Mouse (Mus musculus): ENCODE measurements at regions not wholly inside any gene's neighbourhood (a gene's known extent, or its start where the extent isn't known, plus 50 kb on each side); places are given as distances from the start of the nearest gene placed in this dataset.

GRCm38 (mm10) chr12:106282491-106283106, 272.6 kb downstream of the Vrk1 start:
- no peak overlapping the region for H3K9ac ChIP-seq (ENCODE audit: low read length)
- DNase-seq (ENCODE audit: low spot score), result no peak
- H3K27me3 ChIP-seq (ENCODE audit: control insufficient read depth, insufficient read depth, low read length), result no peaks in the 10 kb centered on the region
- WGBS, result 69% methylated on average over 16 of the region's 16 CpGs
- no peak for ATAC-seq (ENCODE audit: insufficient read depth, low FRiP score, low TSS enrichment)
- H3K4me3 ChIP-seq (ENCODE audit: low read depth, low read length), result no peak overlapping the region
- H3K36me3 ChIP-seq (ENCODE audit: control insufficient read depth, insufficient read depth, low read length), result no peaks in the 10 kb centered on the region
- no peak overlapping the region for H3K4me2 ChIP-seq (ENCODE audit: low read depth)
- H3K27ac ChIP-seq (ENCODE audit: low read depth, low read length), result no peak overlapping the region
- no peaks in the 10 kb centered on the region for H3K9me3 ChIP-seq (ENCODE audit: control insufficient read depth, low read length)
- no peaks in the 10 kb centered on the region for H3K4me1 ChIP-seq (ENCODE audit: control insufficient read depth, insufficient read depth, low read length)

GRCm38 (mm10) chr12:106284814-106285213, 274.8 kb downstream of the Vrk1 start:
- H3K4me2 ChIP-seq (ENCODE audit: low read depth), result no peak overlapping the region
- H3K9me3 ChIP-seq (ENCODE audit: control insufficient read depth, low read length), result no peaks in the 10 kb centered on the region
- ATAC-seq (ENCODE audit: insufficient read depth, low FRiP score, low TSS enrichment) (no peak), DNase-seq (ENCODE audit: low spot score) (no peak)
- H3K9ac ChIP-seq (ENCODE audit: low read length), result no peak overlapping the region
- H3K36me3 ChIP-seq (ENCODE audit: control insufficient read depth, insufficient read depth, low read length), result no peaks in the 10 kb centered on the region
- no peak overlapping the region for H3K27ac ChIP-seq (ENCODE audit: low read depth, low read length)
- no peaks in the 10 kb centered on the region for H3K4me1 ChIP-seq (ENCODE audit: control insufficient read depth, insufficient read depth, low read length)
- no peaks in the 10 kb centered on the region for H3K27me3 ChIP-seq (ENCODE audit: control insufficient read depth, insufficient read depth, low read length)
- H3K4me3 ChIP-seq (ENCODE audit: low read depth, low read length), result no peak overlapping the region
- 94% methylated on average over 8 of the region's 8 CpGs for WGBS

DNA sequence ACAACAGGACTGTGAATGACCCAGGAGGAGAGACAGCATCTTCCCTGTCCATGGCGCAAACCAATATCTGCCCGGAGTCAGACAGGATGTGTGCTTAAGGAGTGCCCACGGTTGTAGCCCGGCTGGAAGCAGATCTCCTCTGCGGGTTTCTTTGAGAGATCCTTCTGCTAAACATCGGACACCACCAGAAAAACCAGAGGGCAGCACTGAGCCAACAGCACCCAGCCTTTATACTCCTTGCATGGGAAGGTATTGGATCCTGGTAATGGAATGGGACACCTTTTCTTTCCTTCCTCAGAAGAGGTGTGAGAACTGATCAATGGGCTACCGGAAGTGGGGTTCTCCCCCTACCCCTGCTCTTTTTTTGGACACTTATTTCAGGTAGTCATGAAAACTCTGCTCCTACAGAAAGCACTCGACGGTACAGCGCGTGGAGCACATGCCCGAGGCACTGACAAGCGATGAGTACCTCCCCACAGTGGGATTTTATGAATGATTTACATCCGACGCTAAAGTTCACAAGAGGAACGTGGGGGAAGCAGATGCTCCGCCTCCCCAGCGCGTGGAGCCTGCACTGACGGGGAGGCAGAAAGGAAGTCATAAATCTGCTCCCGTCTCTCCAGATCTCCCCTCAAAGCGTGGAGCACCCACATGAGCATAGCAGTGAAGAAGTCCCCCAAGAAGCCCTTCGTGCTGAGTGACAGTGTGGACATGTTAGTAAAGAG, 278.9 kb downstream of the Vrk1 start:
- DNase-seq (ENCODE audit: low spot score), result no peak
- Histone ChIP-seq H3K27me3 (ENCODE audit: control insufficient read depth, insufficient read depth, low read length) (no peaks in the 10 kb centered on the region), H3K4me3 (ENCODE audit: low read depth, low read length) (no peak overlapping the region), H3K4me2 (ENCODE audit: low read depth) (no peak overlapping the region), H3K36me3 (ENCODE audit: control insufficient read depth, insufficient read depth, low read length) (no peaks in the 10 kb centered on the region), H3K27ac (ENCODE audit: low read depth, low read length) (no peak overlapping the region), H3K9ac (ENCODE audit: low read length) (no peak overlapping the region), H3K9me3 (ENCODE audit: control insufficient read depth, low read length) (no peaks in the 10 kb centered on the region), H3K4me1 (ENCODE audit: control insufficient read depth, insufficient read depth, low read length) (no peaks in the 10 kb centered on the region)
- no peak for ATAC-seq (ENCODE audit: insufficient read depth, low FRiP score, low TSS enrichment)
- WGBS, result 63% methylated on average over 23 of the region's 23 CpGs

DNA sequence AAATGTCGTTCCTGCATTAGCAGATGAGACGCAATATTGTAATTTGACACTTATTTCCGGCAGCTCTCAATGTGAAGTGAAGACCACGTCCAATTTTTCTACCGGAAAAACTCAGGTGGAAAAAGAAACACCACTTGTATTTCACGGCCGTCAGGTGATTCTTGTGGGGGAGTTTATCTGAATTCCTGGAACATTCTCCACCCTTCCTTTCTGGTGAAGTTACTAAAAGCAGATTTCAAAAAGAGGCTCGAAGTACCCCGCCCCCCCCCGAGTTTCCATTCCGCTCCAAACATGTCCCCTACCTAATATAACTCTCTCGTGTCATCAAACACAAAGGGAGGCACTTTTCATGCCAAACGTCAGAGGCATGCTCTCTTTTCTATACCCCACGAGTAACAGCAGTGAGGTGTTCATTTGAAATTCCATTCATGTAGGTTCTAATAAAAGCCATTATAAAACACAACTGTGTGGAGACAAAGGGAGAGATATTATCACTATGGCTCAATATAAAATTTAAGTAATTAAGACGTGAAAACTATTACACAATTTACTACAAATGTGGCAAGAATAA, 281.5 kb downstream of the Vrk1 start:
- Histone ChIP-seq H3K9ac (ENCODE audit: low read length) (no peak overlapping the region), H3K36me3 (ENCODE audit: control insufficient read depth, insufficient read depth, low read length) (no peaks in the 10 kb centered on the region), H3K4me3 (ENCODE audit: low read depth, low read length) (no peak overlapping the region), H3K4me2 (ENCODE audit: low read depth) (no peak overlapping the region), H3K4me1 (ENCODE audit: control insufficient read depth, insufficient read depth, low read length) (no peaks in the 10 kb centered on the region), H3K27me3 (ENCODE audit: control insufficient read depth, insufficient read depth, low read length) (no peaks in the 10 kb centered on the region), H3K9me3 (ENCODE audit: control insufficient read depth, low read length) (no peaks in the 10 kb centered on the region), H3K27ac (ENCODE audit: low read depth, low read length) (no peak overlapping the region)
- DNase-seq (ENCODE audit: low spot score) (no peak), ATAC-seq (ENCODE audit: insufficient read depth, low FRiP score, low TSS enrichment) (no peak)
- 71% methylated on average over 15 of the region's 15 CpGs for WGBS

DNA sequence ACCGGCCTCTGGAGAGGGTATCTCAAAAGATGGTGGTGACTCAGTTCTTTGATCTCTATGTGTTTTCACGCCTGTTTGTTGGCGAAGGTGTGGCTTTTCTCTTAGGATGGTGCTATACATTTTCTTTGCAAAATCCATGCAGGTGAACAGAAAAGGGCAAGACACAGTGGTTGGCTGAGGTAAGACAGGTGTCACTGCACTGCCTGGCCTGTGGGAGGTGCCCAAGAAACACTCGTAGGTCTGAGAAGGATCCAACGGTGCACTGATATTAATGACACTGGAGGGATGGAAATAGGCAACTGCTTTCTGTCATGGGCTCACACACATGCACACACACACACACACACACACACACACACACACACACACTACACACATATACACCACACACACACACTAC, 283.1 kb downstream of the Vrk1 start:
- H3K9me3 ChIP-seq (ENCODE audit: control insufficient read depth, low read length), result no peaks in the 10 kb centered on the region
- no peak overlapping the region for H3K9ac ChIP-seq (ENCODE audit: low read length)
- no peaks in the 10 kb centered on the region for H3K4me1 ChIP-seq (ENCODE audit: control insufficient read depth, insufficient read depth, low read length)
- DNase-seq (ENCODE audit: low spot score), result no peak
- ATAC-seq (ENCODE audit: insufficient read depth, low FRiP score, low TSS enrichment), result no peak
- H3K4me2 ChIP-seq (ENCODE audit: low read depth), result no peak overlapping the region
- H3K27ac ChIP-seq (ENCODE audit: low read depth, low read length), result no peak overlapping the region
- H3K27me3 ChIP-seq (ENCODE audit: control insufficient read depth, insufficient read depth, low read length), result no peaks in the 10 kb centered on the region
- H3K4me3 ChIP-seq (ENCODE audit: low read depth, low read length), result no peak overlapping the region
- H3K36me3 ChIP-seq (ENCODE audit: control insufficient read depth, insufficient read depth, low read length), result no peaks in the 10 kb centered on the region
- WGBS, result 71% methylated on average over 5 of the region's 5 CpGs

GRCm38 (mm10) chr12:106295596-106295995, 285.6 kb downstream of the Vrk1 start:
- Histone ChIP-seq H3K36me3 (ENCODE audit: control insufficient read depth, insufficient read depth, low read length) (no peaks in the 10 kb centered on the region), H3K9ac (ENCODE audit: low read length) (no peak overlapping the region), H3K4me1 (ENCODE audit: control insufficient read depth, insufficient read depth, low read length) (no peaks in the 10 kb centered on the region), H3K4me2 (ENCODE audit: low read depth) (no peak overlapping the region), H3K9me3 (ENCODE audit: control insufficient read depth, low read length) (no peaks in the 10 kb centered on the region), H3K27ac (ENCODE audit: low read depth, low read length) (no peak overlapping the region), H3K4me3 (ENCODE audit: low read depth, low read length) (no peak overlapping the region), H3K27me3 (ENCODE audit: control insufficient read depth, insufficient read depth, low read length) (no peaks in the 10 kb centered on the region)
- ATAC-seq (ENCODE audit: insufficient read depth, low FRiP score, low TSS enrichment) (no peak), DNase-seq (ENCODE audit: low spot score) (no peak)
- WGBS, result 78% methylated on average over 7 of the region's 7 CpGs

DNA sequence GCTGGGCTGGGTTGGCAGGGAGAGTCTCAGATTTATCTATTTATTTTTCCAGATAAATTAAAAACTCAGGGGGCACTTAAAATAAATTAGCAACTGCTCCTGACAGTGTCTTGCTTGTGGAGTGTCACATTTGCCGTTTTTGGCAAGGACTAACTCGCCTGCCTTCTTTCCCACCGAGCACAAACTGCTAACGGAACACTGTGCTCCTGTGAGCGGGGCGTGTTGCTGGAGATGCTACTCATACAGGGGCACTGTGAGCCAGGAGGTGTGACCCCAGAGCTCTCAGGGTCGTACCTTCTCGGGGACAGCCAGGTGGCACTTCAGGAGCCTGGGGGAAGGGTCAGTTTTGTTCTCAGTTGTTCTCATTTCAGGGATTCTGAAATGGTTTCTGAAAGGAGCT, 292.6 kb downstream of the Vrk1 start:
- WGBS, result 64% methylated on average over 8 of the region's 8 CpGs

GRCm38 (mm10) chr12:106308291-106308955, 298.4 kb downstream of the Vrk1 start:
- no peaks in the 10 kb centered on the region for H3K36me3 ChIP-seq (ENCODE audit: control insufficient read depth, insufficient read depth, low read length)
- no peak overlapping the region for H3K27ac ChIP-seq (ENCODE audit: low read depth, low read length)
- no peak overlapping the region for H3K9ac ChIP-seq (ENCODE audit: low read length)
- H3K4me2 ChIP-seq (ENCODE audit: low read depth), result no peak overlapping the region
- 0 out of 2 replicates have a peak, but pooled peaks cover 4% of the 10 kb centered on the region for H3K4me1 ChIP-seq (ENCODE audit: control insufficient read depth, insufficient read depth, low read length)
- 76% methylated on average over 12 of the region's 12 CpGs for WGBS
- no peak overlapping the region for H3K4me3 ChIP-seq (ENCODE audit: low read depth, low read length)
- no peaks in the 10 kb centered on the region for H3K9me3 ChIP-seq (ENCODE audit: control insufficient read depth, low read length)
- DNase-seq (ENCODE audit: low spot score), result no peak
- H3K27me3 ChIP-seq (ENCODE audit: control insufficient read depth, insufficient read depth, low read length), result no peaks in the 10 kb centered on the region
- no peak for ATAC-seq (ENCODE audit: insufficient read depth, low FRiP score, low TSS enrichment)

More for the DNA sequence above, 292.6 kb downstream of the Vrk1 start:
- no peak for DNase-seq (ENCODE audit: low spot score)
- Histone ChIP-seq H3K4me1 (ENCODE audit: control insufficient read depth, insufficient read depth, low read length) (no peaks in the 10 kb centered on the region), H3K27me3 (ENCODE audit: control insufficient read depth, insufficient read depth, low read length) (no peaks in the 10 kb centered on the region), H3K4me2 (ENCODE audit: low read depth) (no peak overlapping the region), H3K36me3 (ENCODE audit: control insufficient read depth, insufficient read depth, low read length) (no peaks in the 10 kb centered on the region), H3K4me3 (ENCODE audit: low read depth, low read length) (no peak overlapping the region), H3K9ac (ENCODE audit: low read length) (no peak overlapping the region), H3K27ac (ENCODE audit: low read depth, low read length) (no peak overlapping the region), H3K9me3 (ENCODE audit: control insufficient read depth, low read length) (no peaks in the 10 kb centered on the region)
- ATAC-seq (ENCODE audit: insufficient read depth, low FRiP score, low TSS enrichment), result no peak
